Mouse (Mus musculus) intestine, embryonic 14.5 days (tissue): ENCODE measurements around the gene Ces5a. TPM values are rescaled to one million over a fixed set of nuclear protein-coding genes. Genes with fewer than 3 reads are reported as not detected.
"Not testable (repeated sequence)": the region's sequence is repeated elsewhere in the genome, so short reads cannot be mapped to it uniquely, and the experiment has no call there.

ENCODE experiments used
- ATAC-seq: fragments of 200-750 bp; cut with Nextera tagmentation; replicated peaks from 2 replicates; pipeline ENCODE4 v1.8.0; 2017; ENCODE audit warnings: low read depth, moderate number of reproducible peaks, moderate TSS enrichment, moderate library complexity; ENCODE audit not compliant: low FRiP score, low TSS enrichment
- DNase-seq: peaks from one replicate; pipeline ENCODE4 v3.0.0-alpha.2; 2018; ENCODE audit warnings: low spot score
- H3K27ac ChIP-seq: fragments of 300-500 bp; sonication (generic); 2 replicates; pipeline ENCODE4 v1.5.1; 2014; ENCODE audit warnings: low read depth, mild to moderate bottlenecking, control low read depth
- H3K27me3 ChIP-seq: fragments of 300-500 bp; sonication (generic); replicated peaks from 2 replicates; pipeline ENCODE4 v1.6.1; 2014; ENCODE audit warnings: low read length, control low read depth; ENCODE audit not compliant: control insufficient read depth, insufficient read depth
- H3K36me3 ChIP-seq: fragments of 300-500 bp; sonication (generic); 2 replicates; pipeline ENCODE4 v1.6.1; 2014; ENCODE audit warnings: low read length, control low read depth; ENCODE audit not compliant: control insufficient read depth, insufficient read depth
- H3K4me1 ChIP-seq: fragments of 300-500 bp; sonication (generic); replicated peaks from 2 replicates; pipeline ENCODE4 v1.6.1; 2014; ENCODE audit warnings: low read length, control low read depth, mixed read lengths; ENCODE audit not compliant: control insufficient read depth, insufficient read depth
- H3K4me2 ChIP-seq: fragments of 300-500 bp; sonication (generic); 2 replicates; pipeline ENCODE4 v1.6.1; 2014; ENCODE audit warnings: low read length
- H3K4me3 ChIP-seq: fragments of 300-500 bp; sonication (generic); 2 replicates; pipeline ENCODE4 v1.5.1; 2014; ENCODE audit warnings: low read depth, low read length, control low read depth, mixed read lengths
- H3K9ac ChIP-seq: fragments of 300-500 bp; sonication (generic); 2 replicates; pipeline ENCODE4 v1.6.1; 2014; ENCODE audit warnings: mild to moderate bottlenecking, low read length
- H3K9me3 ChIP-seq: fragments of 300-500 bp; sonication (generic); 2 replicates; pipeline ENCODE4 v1.6.1; 2016; ENCODE audit warnings: low read length, control low read depth; ENCODE audit not compliant: control insufficient read depth
- WGBS: fragments of 180-500 bp; shearing (Covaris S2); extraction: QIAGEN DNeasy Blood & Tissue Kit; methylation state at CpG from one replicate; pipeline ENCODE4 v1.1.7; 2014; 5-methylcytosine and 5-hydroxymethylcytosine counted together
- polyA plus RNA-seq: library from polyadenylated mRNA; unstranded; fragments of >200 nt; fragmentation: Nextera tagmentation; extraction: Ambion mirVana; gene quantifications from 2 replicates; pipeline ENCODE4 v1.2.1, GENCODE M21; 2014

The Ces5a gene
- polyA plus RNA-seq, 1 experiment from 2014 or later = not detected

DNA sequence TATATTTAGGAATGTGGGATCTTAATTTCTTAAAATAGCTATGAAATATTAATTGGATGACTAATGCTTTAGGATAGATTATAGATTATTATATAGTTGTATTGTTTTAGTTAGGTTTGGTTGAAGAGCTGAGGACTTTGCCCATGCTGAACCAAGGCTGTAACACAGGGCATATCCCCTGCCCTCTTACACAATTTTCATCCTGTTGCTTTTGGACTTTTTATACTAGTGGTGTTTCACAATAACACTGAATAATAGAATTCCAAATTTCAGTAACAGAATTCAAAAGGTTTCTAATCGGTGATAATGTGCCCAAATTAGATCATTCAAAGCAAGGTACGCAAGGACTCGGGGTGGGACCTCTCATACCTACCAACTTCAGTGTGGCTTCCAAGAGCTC lies 57.4 kb downstream of the Ces5a start:
- no peak for DNase-seq
- H3K4me3 ChIP-seq = no peak overlapping the region
- no peak overlapping the region for H3K9ac ChIP-seq
- H3K4me1 ChIP-seq = no peaks in the 10 kb centered on the region
- no peak overlapping the region for H3K4me2 ChIP-seq
- no peak overlapping the region for H3K27ac ChIP-seq
- no peaks in the 10 kb centered on the region for H3K27me3 ChIP-seq
- no peaks in the 10 kb centered on the region for H3K36me3 ChIP-seq
- H3K9me3 ChIP-seq = no peaks in the 10 kb centered on the region
- ATAC-seq = no peak
- 92% methylated on average over 3 of the region's 3 CpGs for WGBS

DNA sequence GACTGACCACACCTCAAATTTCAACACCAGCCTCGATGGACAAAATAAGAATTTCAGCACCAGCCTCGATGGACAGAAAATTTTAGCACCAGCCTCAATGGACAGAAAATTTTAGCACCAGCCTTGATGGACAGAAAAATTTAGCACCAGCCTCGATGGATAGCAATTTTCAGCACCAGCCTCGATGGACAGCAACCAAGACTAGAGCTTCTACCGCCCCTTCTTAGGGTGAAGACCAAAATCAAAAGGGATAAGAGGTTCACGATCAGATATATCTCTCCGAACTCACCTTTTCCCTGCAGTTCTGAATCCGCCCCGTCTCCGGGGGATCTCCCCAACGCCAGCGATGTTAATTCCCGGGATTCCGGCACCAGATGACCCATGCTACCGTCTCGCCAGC lies 65.9 kb downstream of the Ces5a start:
- not testable (repeated sequence) for H3K9me3 ChIP-seq, H3K27ac ChIP-seq, H3K36me3 ChIP-seq, H3K4me2 ChIP-seq, H3K27me3 ChIP-seq, DNase-seq, ATAC-seq, H3K9ac ChIP-seq, H3K4me1 ChIP-seq, H3K4me3 ChIP-seq
- WGBS = 82% methylated on average over 16 of the region's 16 CpGs

DNA sequence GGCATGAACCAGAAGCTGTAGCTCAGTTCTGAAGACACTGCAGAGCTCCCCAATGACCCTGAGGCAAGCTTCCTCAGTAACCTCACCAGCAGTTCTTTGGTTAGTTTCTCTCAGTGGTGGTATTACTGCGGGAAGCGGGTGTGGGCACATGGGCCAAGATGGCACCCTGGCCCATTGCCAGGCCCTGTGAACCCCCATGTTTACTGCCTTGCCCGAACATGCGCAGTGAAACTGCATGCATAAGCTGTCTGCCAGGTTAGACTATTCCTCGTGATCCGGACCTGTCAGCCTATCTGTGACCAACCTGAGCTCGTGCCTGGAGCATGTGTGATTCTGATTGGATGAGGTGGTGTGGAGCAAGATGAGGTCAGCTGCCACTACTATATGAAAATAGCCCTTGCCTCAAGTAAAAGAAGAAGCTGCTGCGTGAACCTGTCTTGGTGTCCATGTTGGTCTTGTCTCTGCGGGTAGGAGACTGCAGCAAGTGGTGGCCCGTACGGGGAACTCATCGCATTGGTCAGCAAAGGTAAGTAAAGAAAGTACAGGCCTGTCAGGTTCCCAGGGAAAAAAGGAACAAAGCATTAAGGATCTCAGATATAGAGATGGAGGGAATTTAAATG lies 81.3 kb downstream of the Ces5a start:
- Histone ChIP-seq H3K4me2 (no peak overlapping the region), H3K36me3 (no peaks in the 10 kb centered on the region), H3K4me3 (no peak overlapping the region), H3K9me3 (no peaks in the 10 kb centered on the region), H3K27me3 (no peaks in the 10 kb centered on the region), H3K4me1 (no peaks in the 10 kb centered on the region), H3K27ac (no peak overlapping the region), H3K9ac (no peak overlapping the region)
- ATAC-seq (no peak), DNase-seq (no peak)
- WGBS = 95% methylated on average over 12 of the region's 12 CpGs

Other genes with a start within 250 kb of the Ces5a start
- 0.12 and 0.26 TPM in 2 replicates for gene Ces1g, start 198.5 kb downstream of the Ces5a start, polyA plus RNA-seq
- gene Ces1h, start 156.1 kb downstream of the Ces5a start, polyA plus RNA-seq = not detected in 2 replicates